Mouse (Mus musculus): ENCODE results near the gene Atg9b.
A peak's percentile ranks its signal among the peaks of the same experiment; 100 is the strongest.

The Atg9b gene

DNA sequence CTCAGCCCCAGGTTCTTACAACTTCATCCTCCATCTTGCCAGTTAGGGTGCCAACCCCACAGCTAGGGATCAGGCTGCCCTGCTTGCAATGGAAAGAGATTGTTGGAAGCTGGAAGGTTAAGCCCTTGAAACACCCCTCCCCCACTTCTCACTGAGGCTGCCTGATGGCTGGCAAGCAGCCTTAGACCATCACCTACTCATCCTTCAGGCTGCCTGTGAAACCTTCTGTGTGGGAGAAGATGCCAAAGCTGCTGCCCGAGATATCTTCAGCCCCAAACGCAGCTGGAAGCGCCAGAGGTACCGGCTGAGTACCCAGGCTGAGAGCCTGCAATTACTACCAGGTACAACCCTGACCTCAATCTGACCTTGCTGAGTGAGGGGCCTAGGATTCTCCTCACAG lies 12.4 kb downstream of the Atg9b start:
- DNase-seq: no peak

DNA sequence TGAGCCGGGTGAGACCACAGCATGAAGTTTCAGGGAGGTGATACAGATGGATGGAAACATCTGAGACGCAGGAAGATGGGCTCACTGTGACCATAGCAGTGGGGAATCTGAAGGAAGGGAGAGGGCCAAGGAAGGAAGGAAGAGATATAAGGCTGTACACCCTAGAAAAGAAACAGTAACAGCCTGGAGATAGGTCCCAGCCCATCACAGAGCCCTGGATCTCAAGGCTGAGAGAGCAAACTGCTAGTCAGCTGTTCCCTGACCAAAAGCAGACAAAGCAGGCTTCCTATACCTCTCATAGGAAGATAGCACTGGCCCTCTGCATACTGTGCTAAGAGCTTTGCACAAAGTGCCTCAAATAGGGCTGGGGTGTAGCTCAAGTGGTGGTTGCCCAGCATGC lies 13.2 kb downstream of the Atg9b start:
- no peak for DNase-seq

DNA sequence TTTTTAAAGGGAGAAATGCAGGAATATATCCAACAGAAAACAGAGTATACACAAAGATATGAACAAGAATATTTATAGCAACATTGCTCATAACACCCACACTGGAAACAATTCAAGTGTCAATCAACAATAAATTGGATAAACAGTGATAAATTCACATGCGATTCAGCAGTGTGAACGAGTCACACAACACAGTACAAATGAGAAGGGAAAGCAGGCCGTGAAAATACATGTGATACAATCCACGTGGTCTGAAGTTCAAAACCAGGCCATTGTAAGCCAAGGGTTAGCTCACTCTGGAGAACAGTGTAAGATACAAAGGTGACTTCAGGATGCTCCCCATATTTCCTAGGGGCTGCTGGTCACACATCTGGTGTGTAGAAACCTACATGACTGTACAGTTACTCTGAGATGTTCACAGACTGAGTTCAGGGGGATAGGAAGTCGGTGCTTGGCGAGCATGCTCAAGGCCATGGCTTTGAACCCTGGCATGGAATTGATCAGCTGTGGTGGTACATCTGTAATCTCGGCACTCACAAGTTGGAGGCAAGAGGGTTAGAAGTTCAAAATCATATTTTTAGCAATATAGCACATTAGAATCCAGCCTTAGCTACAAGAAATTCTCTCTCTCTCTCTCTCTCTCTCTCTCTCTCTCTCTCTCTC lies 17.1 kb downstream of the Atg9b start:
- no peak for DNase-seq

DNA sequence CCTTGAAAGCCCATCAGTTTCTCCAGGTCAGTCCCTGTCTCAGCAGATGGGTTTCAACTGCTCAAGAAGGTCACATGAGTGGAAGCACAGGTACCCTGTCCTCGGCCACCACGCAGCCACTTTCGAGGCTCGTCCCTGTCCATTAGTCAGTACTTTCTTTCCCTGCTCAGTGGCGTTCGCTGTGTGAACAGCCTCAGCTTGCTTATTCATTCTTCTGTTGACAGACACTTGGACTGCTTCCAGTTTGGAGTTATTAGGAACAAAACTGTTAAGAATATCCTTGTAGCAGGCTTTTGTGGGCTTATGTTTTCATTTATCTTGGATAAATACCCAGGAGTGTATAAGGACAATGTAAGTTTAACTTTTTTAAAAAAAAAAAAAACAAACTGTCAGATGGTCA lies 17.7 kb downstream of the Atg9b start:
- no peak for DNase-seq

GRCm38 (mm10) chr5:24373807-24374206 lies 18.1 kb downstream of the Atg9b start:
- no peak for DNase-seq

GRCm38 (mm10) chr5:24369767-24370166 lies 22.2 kb downstream of the Atg9b start:
- no peak for DNase-seq

- no peak for DNase-seq
Observed at GRCm38 (mm10) chr5:24366426-24366825, 25.5 kb downstream of the Atg9b start.

- DNase-seq: no peak
Observed at GRCm38 (mm10) chr5:24365528-24365927, 26.4 kb downstream of the Atg9b start.

DNA sequence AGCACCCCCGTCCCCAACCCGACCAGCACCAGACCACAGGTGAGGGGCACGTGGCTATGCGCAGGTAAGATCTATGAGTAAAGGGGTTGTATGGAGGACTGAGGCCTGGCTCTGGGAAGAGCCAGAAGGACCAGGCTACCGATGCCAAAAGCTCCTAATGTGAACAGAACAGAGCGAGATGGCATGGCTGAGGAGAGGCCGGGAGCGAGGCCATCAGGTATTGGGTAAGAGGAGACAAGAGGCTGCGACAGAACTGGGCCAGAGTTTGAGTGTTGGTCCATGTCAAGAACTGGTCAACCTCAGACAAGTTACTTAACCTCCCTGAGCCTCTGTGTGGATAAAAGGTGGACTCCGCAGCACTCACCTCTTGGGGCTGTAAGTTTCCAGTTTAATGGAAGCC lies 27.0 kb downstream of the Atg9b start:
- DNase-seq: no peak

GRCm38 (mm10) chr5:24364508-24364907 lies 27.4 kb downstream of the Atg9b start, which contains the start of gene Nos3:
Nos3 (plus strand) TSS chr5:24364810.
- no peak for DNase-seq

DNA sequence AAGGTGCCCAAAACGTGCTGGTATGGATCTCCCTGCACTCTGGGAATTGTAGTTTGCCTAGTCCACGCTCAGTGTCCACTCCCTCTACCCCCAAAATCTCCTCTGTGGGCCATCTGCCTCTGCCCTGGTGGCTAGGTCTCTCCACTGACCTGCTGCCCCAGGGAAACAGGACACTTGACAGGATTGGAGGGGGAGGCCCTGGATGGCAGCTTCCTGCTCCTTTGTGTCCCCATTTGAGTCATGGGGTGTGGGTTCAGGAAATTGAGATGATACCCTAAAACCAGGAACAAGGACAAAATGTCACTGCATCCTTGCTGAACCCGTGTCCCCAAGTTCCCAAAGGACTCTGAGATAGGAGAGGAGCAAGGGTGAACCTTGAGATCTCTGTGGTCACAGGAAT lies 27.9 kb downstream of the Atg9b start:
- no peak for DNase-seq

DNA sequence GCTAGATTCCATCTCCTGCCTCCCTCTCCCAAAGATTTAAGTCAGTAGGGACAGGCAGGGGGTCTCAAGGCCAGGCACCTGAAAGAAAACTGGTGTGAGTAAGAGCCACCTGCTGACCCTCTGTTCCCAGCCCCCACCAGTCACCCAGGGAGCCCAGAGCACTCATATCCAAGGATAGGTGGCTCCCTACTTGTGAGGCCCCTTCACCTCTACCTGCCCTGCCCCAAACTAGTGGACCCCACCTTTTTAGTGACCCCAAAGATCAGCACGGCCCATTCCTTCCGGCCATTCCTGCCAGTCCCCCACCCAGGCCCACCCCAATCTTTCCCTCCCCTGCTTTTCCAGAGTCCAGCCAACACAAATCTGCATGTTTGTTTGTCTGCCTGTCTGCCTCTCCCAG lies 28.5 kb downstream of the Atg9b start:
- DNase-seq: no peak

DNA sequence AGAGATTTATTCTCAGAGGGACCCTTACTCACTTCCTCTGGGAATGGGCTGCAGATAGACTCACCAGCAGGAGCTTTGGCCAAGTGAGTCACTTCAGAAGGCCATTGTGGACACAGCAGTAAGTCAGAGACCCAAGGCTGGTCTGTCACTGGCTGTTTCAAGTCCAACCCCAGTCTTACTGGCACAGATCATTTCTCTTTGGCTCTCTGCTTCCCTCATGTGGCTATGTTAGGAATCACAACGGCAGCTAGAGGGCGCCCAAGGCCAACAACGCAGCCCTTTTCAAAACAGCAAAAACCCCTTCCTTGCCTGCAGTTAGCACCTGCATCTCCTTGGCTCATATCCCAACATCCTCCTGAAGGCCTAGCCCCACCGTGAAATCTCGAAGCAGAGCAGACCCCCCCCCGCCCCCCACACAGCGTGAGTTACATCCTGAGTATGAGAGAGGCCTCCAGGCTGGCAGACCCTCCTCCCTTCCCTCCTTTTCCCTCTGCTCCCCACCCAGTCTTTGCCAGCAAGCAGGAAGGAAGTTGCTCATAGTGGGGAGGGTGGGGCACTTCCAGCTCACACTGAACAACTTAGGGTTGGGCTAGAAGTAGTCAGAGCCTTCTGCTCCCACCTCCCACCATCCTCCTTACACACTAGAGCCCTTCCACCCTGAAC lies 31.0 kb downstream of the Atg9b start:
- DNase-seq: peak; percentile 69

DNA sequence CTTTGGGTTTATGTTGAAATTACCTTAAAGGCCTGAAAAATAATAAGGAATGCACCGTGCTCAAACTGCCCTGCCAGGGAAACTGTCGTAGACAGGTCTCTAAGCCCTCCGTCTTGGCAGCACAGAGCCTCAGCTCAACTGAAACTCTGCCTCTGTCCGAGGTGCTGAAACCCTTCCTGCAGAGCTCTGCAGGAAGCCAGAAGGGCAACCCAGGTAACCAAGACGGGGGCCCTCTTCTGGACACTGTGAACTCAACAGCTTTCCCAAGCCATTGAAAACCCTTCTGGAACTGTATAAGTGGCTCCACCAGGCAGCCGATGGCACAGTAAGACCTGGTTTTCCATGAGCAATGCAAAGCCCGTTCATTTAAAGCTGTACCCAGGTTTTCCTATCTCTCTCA lies 34.5 kb downstream of the Atg9b start:
- no peak for DNase-seq

GRCm38 (mm10) chr5:24356764-24357163 lies 35.2 kb downstream of the Atg9b start:
- DNase-seq: no peak

GRCm38 (mm10) chr5:24353327-24353726 lies 38.6 kb downstream of the Atg9b start:
- DNase-seq: no peak

- no peak for DNase-seq
Observed at GRCm38 (mm10) chr5:24352251-24352859, 39.6 kb downstream of the Atg9b start.

DNA sequence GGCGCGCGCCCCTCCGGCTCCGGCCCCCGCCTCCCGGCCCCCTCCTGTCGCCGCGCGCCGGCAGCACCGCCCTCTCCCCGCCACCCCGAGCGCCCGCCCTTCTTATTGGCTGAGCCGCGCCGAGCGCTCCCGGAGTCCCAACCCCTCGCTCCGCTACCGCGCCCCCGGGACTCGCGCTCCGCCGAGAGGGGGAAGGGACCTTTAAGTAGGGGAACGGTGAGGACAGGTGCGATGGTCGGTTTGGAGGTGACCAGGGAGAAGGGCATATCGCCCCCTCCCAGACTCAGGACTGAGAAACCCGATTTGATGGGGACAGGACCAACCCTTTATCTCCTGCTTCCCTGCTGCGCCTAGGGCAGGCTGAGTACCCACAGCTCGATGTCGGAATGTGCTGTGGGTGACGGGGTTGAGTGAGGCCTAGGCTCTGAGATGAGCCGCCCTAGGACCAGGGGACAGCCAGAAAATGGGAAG lies 40.2 kb downstream of the Atg9b start:
- peak; percentile 82 for DNase-seq

- DNase-seq: no peak
Observed at GRCm38 (mm10) chr5:24351278-24351677, 40.7 kb downstream of the Atg9b start, which contains the start of gene Kcnh2. Kcnh2 (minus strand) TSS chr5:24351604.

DNA sequence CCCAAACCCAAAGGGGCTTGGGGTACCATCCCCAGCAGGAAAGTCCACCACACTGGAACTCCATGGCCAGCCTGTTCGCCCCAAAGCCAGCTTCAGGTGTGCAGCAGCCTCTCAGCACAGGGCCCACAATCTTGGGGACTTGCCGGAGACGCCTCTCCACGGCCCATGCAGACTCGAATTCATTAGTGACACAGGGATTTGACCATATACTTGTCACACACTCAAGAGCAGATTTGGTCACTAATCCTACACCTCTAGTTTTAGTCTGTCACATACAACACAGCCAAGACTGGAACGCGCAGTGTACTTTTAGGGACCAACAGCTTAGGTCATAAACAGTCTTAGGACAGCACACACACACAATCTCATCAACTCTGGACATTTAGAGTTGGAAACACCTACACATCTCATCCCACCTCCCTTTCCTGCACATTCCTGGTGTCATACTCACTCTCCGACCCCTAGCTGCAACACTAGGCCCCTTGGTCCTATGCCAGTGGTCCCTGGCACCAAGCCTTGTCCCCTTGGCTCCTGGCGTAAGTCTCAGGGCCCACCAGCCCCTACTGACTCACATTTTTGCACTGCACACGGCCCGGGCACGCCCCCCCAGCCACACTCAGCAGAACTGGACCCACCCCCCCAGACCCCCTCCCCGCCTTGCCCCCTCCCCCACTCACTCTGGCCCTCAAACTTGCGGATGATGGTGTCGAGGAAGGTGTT lies 41.3 kb downstream of the Atg9b start:
- DNase-seq: no peak

GRCm38 (mm10) chr5:24350073-24350472 lies 41.9 kb downstream of the Atg9b start:
- no peak for DNase-seq

GRCm38 (mm10) chr5:24348546-24348945 lies 43.4 kb downstream of the Atg9b start:
- DNase-seq: no peak

- DNase-seq: peak; percentile 42
Observed at GRCm38 (mm10) chr5:24348128-24348527, 43.8 kb downstream of the Atg9b start.
